Mouse (Mus musculus) urinary bladder, postnatal 14 days (tissue): ENCODE measurements around the gene Ntrk1.

Experiments used
- DNase-seq: peaks from one replicate; pipeline ENCODE4 v3.0.0; 2021; ENCODE audit warnings: low spot score

Gene Ntrk1

DNA sequence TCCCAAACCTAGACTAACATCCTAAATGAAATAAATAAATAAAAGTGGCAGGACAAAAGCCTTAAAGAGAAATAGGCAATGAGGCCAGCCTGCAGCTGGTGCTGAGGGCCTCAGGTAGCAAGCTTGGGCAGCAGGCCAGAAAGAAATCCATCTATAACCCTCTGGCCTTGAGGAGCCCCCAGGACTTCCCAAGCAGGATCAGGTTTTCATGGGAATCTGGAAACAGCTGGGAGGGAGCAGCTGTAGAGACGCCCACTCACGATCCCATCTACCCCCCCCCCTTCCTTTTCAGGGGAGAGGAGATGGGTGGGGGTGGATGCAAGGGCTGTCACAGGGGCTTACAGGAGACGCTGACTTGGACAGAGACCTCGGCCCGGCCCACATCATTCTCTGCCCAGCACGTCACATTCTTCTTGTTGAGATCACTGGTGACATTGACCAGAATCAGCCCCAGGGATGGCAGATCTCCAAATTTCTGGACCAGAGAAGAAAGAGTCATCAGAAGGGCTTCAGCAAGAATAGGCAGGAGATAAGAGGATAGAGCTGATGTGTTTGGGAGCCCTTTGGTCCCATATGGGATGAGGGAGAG lies 9.2 kb downstream of the Ntrk1 start:
- DNase-seq, result no peak

DNA sequence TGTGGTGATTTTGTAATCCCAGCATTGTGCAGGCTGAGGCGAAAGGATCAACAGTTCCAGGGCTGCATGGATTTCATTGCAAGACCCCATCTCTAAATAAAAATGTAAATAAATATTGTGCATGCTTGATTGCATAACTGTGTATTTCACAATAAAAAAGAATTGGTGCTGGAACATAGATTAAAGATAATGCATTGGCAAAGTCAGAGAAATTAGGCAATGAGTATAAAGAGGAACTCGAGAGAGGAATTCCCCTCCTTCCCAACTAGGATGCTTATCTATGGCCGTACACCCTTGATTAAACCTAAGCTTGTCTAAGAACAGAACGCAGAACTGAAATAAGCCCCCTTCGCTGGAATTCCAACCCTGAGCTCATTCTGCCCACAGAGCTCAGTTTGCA lies 9.8 kb downstream of the Ntrk1 start:
- DNase-seq, result no peak

DNA sequence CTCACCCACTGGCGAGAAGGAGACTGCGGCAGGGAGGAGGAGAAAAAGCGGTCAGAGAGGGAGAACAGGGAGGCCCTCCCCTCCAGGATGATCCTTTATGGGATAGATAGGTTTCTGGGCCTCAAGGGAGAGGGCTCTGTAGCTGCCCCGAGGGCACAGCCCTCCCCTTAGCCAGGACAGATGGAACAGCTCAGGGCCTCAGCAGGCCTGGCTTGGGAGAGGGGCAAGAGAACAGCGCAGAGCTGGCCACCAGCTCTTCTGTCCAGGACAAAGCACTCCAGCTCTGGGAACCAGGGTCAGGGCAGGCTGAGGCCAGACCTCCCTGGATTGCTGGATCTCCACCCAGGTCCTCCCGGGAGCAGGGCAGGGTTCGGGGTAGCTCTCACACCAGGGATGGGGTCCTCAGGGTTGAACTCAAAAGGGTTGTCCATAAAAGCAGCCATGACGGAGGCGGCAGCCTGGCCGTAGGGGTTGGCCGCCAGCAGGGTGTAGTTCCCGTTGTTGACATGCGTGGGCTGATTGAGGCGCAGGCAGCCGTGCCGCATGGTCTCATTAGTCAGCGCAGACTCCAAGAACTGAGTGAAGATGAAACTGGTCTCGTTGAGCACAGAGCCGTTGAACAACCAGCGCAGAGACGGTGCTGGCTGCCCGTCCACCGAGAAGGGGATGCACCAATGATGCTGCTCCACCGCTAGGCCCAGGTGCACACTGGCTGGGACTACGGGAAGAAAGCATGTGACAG lies 11.5 kb downstream of the Ntrk1 start:
- DNase-seq, result no peak

DNA sequence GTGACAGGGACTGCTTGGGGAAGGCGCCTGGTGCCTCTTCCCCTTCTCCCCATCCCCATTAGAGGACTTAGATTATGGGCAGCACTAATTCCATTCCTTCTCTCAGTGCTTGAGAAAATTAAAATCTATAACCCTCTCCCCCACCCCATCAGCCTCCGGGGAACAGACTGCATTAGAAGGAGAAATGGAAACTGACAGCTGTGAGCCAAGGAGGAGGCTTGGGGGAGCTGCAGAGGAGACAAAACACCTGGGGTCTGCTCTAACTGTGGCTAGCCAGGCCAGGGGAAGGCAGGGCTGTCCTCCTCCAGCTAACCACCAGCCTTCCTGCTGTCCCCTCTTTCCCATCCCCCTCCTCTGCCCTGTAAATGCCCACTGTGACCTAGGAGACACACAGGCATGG lies 15.9 kb downstream of the Ntrk1 start:
- no peak for DNase-seq

DNA sequence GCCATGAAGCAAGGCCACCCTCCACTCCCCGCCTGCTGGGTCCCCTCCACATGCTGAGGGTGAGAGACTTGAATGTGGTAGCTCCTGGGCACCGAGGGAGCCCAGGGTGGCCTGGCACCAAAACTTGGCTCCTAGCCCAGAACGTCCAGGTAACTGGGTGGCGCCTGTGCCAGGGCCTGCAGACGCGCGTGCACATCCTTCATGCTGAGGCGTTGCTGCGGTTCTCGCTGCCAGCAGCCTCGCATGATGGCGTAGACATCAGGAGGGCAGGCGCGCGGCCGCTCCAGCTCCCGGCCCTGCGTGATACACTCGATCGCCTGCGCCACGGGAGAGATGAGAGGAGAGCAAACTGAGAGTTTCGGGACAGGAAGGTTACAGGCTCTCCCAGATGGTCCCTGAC lies 16.7 kb downstream of the Ntrk1 start:
- peak; percentile 41 for DNase-seq

DNA sequence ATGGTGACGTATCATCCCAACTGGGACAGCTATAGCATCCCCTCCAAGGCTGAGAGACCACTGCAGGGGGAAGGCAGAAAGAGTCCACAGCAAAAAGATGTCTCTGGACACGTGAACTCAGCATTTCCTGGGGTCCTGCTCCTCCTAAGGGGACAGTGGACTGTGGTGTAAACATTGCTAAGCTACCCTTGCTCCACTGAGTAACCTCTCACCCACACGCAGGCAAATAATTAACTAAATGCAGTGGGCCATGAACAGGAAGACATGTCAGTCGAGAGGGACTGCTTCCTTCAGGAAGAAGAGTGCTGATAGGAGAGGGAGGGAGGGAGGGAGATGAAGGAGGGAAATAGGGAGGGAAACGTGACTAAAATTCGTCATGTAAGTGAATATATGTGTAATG lies 23.9 kb downstream of the Ntrk1 start:
- DNase-seq, result no peak

DNA sequence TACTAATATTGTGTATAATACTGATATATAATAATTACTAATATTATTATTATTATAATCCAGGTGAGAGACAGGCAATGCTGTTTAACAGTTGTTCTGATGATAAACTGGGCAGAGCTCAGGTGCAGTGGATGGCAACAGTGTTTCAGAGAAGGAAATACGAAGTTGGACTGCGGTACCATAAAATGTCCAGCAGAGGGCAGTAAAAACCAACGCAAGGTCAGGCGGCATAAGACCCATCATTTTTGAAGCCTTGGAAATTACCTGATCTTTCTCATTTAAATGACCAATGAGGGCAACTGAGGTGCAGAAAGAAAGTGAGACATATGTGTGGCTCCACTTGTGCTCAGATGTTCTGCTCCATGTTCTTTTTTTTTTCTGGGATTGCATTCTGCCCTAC lies 24.7 kb downstream of the Ntrk1 start:
- peak; percentile 55 for DNase-seq

DNA sequence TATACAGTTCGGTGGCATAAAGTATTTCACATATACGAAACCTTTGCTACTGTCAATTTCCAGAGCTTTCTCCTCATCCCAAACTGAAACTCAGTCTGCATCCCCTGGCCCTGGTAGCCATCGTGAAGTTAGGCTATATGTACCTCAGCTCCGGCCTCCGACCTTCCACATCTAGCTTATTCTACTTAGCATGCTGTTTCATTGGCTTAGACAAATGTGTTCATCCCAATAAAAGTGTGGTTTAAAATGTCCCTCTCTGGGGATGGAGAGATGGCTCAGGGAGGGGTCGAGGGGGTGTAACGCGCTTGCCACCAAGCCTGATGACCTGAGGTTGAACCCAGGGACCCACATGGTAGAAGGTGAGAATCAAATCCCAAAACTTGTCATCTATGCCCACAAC lies 25.5 kb downstream of the Ntrk1 start:
- no peak for DNase-seq

DNA sequence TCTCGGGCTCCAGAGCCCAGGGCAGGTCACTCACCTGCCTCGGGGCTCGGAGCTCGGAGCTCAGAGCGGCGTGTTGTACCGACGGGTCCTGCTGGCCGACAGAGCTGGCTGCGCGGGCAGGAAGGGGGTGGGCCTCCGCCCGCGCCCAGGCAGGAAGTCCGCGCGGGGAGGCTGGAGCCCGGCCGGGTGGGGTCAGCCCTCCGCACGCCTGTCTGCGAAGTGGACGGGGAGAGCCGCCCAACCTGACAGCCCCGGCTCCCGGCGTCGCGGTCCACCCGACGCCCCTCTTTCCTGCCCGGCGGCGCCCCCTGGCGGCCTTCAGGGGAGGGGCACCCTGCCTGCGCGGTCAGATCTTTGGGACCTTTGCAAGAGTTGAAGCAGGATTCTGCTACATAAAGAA lies 26.1 kb downstream of the Ntrk1 start:
- DNase-seq, result peak; percentile 84

DNA sequence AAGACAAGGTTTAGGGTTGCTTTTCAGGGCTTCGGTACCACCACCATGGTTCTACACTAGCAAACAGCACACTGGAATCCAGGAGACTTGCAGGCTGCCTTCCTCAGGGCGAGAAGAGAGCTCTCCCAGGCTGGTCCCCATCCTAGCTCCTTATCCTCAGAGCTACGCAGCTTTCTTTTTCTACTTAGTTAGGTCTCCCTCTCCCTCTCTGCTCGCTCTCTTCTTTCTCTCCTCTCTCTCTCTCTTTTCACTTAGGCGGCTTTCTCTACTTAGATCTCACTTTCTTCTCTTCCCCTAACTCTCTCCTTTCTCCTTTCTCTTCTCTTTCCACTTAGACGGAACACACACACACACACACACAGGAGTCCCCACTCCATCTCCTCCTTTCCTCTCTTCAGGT lies 26.5 kb downstream of the Ntrk1 start:
- DNase-seq, result no peak

DNA sequence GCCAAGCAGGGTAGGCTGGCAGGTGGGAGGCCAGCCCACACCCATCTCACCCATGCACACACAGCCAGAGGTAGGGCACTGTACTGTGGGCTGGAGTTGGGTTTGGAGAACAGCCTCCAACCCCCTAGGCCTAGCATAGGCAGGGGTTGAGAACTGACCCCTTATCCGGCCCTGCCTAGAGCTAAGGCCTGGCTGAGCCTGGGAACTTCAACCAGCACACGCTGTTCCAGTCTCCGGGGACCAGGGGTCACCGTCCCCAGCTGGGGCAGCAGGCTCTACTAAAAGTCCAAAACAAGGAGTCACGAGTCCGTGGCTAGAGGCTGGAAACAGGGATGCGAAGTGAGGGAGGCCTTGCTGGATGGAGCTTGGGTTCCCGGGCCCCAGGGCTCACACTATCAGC lies 27.2 kb downstream of the Ntrk1 start:
- DNase-seq, result no peak

DNA sequence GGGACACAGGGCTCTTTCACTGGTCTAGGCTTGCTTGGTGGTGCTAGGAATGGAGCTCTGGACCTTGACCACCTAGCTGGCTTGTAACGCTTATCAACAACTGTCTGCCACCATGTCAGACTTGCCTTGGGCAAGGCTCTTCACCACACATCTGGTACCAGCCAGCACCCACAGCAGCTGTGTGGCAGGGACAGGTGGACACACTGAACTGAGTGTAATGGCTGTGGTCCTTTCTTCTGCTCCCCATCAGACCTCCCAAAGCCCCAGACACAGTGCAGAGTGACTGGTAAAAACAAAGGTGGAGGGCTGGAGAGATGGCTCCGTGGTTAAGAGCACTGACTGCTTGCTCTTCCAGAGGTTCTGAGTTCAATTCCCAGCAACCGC lies 28.7 kb downstream of the Ntrk1 start:
- no peak for DNase-seq

DNA sequence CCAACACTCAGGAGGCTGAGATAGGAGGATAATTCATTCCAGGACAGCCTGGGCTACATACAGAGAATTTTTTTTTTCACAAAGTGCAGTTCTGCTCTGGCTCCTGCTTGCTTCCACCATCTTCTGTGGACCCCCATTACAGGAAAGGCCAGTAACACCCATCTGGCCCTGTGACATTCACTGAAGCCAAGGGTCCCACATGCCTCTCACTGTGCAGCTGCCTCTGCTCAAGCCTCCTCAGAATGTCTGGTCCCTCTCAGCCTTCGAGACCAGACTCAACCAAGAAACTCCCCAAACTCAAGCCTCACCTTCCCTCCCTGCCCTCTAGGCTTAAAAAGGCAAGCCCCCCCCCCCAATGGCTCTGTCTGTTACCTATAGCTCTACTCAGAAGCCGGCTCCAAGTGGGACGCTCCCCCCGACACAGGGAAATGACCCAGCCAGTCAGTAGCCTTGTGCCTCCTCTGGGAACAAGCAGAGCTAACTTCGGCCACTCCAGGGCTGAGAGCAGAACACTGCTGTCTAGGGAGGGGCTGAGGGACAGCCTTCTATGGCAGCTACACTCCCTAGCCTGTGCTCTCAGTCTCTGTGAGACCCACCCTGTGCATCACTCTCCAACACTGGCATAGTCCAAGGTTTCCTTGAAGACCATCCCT lies 29.2 kb downstream of the Ntrk1 start:
- no peak for DNase-seq

DNA sequence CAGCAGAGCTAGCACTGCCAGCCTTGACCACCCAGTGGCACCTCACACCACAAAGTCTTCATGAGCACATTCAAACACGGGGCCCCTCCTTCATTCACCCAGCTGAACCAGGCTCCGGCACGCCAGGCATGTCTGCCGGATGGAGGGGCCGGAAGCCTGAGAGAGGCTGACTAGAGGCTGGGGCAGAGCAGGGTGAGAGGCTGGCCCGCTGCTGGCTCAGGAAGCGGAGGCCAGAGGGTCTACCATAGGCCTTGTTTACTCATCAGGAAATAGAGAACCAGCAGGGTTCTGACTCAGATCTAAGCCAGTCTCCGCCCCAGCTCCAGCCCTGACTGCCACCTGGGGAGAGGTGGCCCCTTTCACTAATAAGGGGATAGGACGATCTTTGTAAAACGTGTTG lies 29.9 kb downstream of the Ntrk1 start:
- DNase-seq, result peak; percentile 46

DNA sequence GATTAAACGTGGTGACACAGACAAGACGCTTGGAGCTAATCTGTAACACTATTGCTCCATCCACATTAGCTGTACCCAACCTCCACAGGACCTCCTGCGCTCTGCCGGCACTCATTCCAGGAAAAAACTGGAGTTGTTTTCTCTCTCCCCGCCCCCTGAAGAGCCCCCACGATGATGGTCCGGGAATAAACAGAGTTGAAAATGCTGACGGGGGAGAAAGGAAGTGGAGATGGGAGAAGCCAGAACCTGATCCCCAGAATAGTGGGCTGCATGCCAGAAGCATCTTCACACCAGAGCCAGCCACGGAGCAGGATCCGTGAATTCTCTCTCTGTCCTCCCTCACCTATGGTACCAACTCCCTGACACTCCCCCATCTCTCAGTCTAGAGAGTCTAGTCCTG lies 30.5 kb downstream of the Ntrk1 start:
- DNase-seq, result peak; percentile 30

DNA sequence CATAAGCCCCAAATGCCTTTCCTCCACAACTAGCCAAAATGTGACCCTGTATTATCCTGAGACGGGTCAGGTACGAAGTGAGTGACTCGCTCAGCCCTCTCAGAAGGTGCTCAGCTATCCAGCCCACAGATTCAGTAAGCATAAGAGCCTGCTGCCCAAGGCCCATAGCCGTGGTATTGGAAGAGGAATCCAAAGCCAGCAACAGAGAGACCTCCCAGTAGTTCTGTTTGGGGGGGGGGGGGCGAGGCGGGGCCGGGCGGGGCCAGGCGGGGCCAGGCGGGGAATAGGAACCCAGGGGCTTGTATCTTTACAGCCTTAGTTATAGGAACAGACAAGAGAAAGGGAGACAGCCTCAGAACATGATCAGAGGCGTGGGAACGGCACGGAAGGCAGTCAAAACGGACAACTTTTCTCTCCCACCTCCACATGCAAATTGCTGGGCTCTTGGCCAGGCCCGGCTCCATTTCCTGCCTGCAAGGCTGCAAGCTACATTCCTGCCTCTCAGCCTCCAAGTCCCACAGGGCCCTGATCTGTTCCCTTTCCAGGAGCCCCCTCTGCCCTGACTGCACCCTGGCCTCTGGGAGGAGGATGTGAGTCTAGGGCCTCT lies 31.2 kb downstream of the Ntrk1 start:
- DNase-seq, result peak; percentile 72

DNA sequence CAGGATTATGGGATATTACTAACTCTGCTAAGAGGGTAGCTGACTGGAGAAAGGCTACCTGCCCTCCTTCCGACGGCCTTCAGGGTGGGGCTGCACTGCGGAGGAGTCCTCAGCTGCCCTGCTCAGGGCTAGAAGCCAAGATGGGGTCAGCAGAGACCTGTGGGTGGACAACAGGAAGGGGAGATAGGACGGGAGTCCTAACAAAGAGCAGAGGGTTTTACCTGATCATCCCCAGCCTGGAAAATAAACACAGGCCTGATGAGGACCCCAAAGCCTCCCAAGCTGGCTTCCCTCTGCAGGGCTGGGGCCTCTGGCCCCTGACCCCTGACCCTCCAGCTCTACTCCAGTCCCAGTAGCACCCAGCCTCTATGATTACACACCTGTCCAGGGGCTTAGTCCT lies 31.8 kb downstream of the Ntrk1 start:
- DNase-seq, result no peak

DNA sequence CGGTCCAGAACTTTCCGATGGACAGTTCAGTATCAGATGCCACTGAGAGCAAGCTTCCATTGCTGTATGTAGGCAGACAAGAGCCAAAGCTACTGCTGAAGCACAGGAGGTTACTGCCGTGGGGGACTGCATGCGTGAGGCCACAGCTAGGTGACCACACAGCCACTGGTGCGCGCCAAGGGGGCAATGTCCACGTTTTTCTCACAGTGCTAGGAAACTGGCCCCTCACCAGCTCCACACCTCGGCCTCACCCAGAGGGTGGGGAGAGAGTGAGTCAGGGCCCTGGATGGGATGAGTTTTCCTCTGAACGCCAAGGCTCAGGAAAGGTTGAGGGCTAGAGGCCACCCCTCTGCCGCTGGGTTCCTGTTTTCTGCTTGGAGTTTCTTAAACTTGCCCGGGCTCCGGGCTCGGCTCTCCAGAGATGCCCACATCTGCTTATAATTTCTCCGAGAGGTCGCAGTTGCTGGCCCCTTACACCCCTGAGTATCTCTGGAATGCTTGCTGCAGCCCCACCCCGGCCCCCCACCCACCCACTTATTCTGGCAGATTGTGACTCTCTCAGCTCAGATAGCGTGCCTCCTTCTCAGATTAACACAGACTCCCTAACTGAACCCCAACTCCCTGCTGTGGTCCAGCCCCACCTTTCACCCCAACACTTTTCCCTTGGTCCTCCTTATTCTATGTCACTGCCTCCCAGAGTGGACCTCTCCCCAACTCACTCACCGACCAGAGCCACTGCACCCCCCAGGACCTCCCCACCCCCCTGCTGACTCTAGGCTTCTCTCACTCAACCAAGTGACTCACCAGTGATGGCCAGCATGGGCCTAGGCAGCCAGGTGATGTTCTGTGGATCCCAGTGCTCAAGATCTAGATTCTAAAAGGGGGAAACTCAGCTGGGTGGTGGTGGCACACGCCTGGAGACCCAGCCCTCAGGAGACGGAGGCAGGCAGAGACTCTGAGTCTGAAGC lies 33.3 kb downstream of the Ntrk1 start:
- no peak for DNase-seq

DNA sequence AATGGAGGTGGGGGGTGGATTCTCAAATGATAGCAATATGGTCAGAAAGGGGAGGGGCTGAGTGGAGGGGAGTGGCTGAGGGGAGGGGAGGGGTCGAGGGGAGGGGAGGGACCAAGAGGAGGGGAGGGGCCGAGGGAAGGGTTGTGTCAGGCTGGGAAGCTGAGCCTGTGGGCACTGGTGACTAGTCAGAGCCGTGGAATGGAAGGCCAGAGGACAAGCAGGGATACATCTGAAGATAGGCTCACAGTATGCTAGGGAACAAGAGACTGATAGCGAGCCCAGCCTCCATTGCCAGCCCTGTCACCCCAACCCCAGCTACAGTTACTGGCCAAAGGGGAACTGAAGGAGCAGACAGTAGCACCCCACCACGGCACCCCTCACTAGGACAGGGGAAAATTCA lies 36.3 kb downstream of the Ntrk1 start:
- DNase-seq, result no peak

DNA sequence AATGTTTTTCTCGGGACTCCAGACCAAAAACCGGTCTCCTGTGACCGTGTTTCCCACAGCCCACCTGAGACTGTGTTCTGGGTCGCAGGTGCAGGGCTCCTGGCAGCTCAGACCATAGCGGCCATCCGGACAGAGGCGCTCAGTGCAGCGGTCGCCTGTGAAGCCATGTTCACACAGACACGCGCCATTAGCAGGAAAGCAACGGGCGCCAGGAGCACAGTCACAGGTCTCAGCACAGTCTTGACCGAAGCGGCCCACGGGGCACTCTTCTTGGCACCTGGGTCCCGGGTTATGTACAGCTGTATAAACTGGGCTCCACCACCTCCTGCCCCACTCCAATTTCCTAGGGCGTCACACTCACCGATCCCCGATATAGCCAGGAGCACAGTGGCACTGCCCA lies 38.5 kb downstream of the Ntrk1 start:
- DNase-seq, result no peak

DNA sequence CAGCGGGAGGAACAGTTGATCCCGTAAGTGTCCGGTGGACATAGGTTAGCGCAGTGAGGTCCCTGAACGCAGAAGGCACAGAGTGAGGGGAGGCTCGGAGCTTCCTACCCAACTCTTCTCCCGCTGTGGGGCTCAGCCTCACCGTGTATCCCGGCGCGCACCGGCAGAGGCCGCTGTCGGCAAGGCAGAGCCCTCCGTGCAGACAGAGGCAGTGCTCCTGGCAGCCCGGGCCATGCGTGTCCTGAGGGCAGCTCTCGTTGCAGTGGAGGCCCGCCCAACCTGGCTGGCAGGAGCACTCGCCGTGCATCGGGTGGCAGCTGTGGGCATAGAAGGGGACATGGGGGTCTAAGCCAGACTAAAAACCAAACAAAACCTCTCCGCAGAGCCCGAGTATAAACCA lies 39.0 kb downstream of the Ntrk1 start:
- DNase-seq, result peak; percentile 89

DNA sequence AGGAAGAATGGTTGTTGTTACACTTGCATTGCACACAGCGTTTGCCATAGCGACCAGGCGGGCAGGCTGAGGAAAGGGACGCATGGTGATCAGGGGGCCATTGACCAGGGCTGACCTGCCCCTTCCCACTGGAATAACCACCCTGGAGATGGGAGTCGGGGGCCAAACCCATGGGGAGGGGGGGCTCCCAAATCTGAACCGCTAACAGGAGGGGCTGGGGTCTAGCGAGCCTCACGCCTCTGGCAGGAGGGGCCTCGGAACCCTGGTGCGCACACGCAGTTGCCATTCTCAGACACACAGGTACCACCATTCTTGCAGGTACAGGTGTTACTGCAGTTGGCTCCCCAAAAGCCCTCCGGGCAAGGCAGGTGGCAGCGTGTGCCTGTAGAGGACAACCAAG lies 41.1 kb downstream of the Ntrk1 start:
- DNase-seq, result no peak
